8 mouse cellular contexts compared by ENCODE assay signal in genomic region chr7:138907043-138907442, GRCm38 (mm10). TPM values are rescaled to one million over a fixed set of nuclear protein-coding genes. Genes with fewer than 3 reads are reported as not detected.
DNase-seq lines count a peak whose midpoint lies in the region; ATAC-seq and TF ChIP-seq lines count a peak whose summit lies in the region.

No protein-coding gene starts in this region.

- peaks cover 10 to 14% of the 10 kb centered on the region in 2 experiments for H3K4me1 ChIP-seq in ES-E14 (ENCODE audit: control insufficient read depth in 2 of 2, insufficient read depth in 2 of 2, low read length in 2 of 2, poor library complexity in 1 of 2)
- peaks cover 28% of the 10 kb centered on the region for H3K4me1 ChIP-seq in embryonic facial prominence, embryonic 14.5 days (ENCODE audit: control insufficient read depth, insufficient read depth, low read length)
- H3K4me1 ChIP-seq in heart, embryonic 15.5 days (replicated peaks) = peaks cover 39% of the 10 kb centered on the region
- 0 out of 2 replicates have a peak, but pooled peaks cover 3% of the 10 kb centered on the region for H3K4me1 ChIP-seq in stomach, postnatal 0 days (replicated peaks; ENCODE audit: control insufficient read depth, insufficient read depth)

- H3K36me3 ChIP-seq in ES-E14 (ENCODE audit: control insufficient read depth, insufficient read depth, low read length, poor library complexity, severe bottlenecking) = no peaks in the 10 kb centered on the region
- no peaks in the 10 kb centered on the region for H3K36me3 ChIP-seq in embryonic facial prominence, embryonic 14.5 days (ENCODE audit: control insufficient read depth, insufficient read depth, low read length)
- H3K36me3 ChIP-seq in heart, embryonic 15.5 days = no peaks in the 10 kb centered on the region
- no peaks in the 10 kb centered on the region for H3K36me3 ChIP-seq in stomach, postnatal 0 days (ENCODE audit: control insufficient read depth, insufficient read depth, low read length)

- peak; percentile 64 for ATAC-seq in embryonic facial prominence, embryonic 14.5 days (ENCODE audit: low read depth)
- ATAC-seq in heart, embryonic 15.5 days (replicated peaks; ENCODE audit: insufficient number of reproducible peaks, insufficient read depth, low FRiP score, low read depth) = no peak
- peak; percentile 80 for ATAC-seq in stomach, postnatal 0 days (ENCODE audit: low FRiP score, low TSS enrichment)

- peak overlapping the region; percentile 74 for H3K4me2 ChIP-seq in embryonic facial prominence, embryonic 14.5 days (ENCODE audit: low read depth, low read length)
- H3K4me2 ChIP-seq in heart, embryonic 15.5 days = peak overlapping the region; percentile 87
- H3K4me2 ChIP-seq in stomach, postnatal 0 days (replicated peaks; ENCODE audit: low read depth) = peak overlapping the region; percentile 42

- peak overlapping the region; percentile 32 to 80 for H3K4me3 ChIP-seq in ES-E14 (ENCODE audit: insufficient read depth in 1 of 2, low read depth in 1 of 2, low read length in 2 of 2, poor library complexity in 1 of 2, severe bottlenecking in 1 of 2)
- H3K4me3 ChIP-seq in embryonic facial prominence, embryonic 14.5 days (ENCODE audit: low read depth, low read length) = peak overlapping the region; percentile 74
- H3K4me3 ChIP-seq in heart, embryonic 15.5 days = peak overlapping the region; percentile 43
- H3K4me3 ChIP-seq in stomach, postnatal 0 days (ENCODE audit: low read depth, low read length) = no peak overlapping the region

- H3K27me3 ChIP-seq in embryonic facial prominence, embryonic 14.5 days (replicated peaks; ENCODE audit: control insufficient read depth, insufficient read depth, low read length) = no peaks in the 10 kb centered on the region
- H3K27me3 ChIP-seq in heart, embryonic 15.5 days = no peaks in the 10 kb centered on the region
- no peaks in the 10 kb centered on the region for H3K27me3 ChIP-seq in stomach, postnatal 0 days (ENCODE audit: control insufficient read depth, insufficient read depth, low read length)

- H3K27ac ChIP-seq in ES-E14 (ENCODE audit: insufficient read depth, low read depth, low read length, poor library complexity, severe bottlenecking) = no peak overlapping the region
- peak overlapping the region; percentile 65 for H3K27ac ChIP-seq in embryonic facial prominence, embryonic 14.5 days (replicated peaks; ENCODE audit: low read depth, low read length)
- H3K27ac ChIP-seq in heart, embryonic 15.5 days = peak overlapping the region; percentile 93
- no peak overlapping the region for H3K27ac ChIP-seq in stomach, postnatal 0 days (replicated peaks)

- DNase-seq in ES-E14 (ENCODE audit: low read depth, low spot score) = no peak
- peak; percentile 41 for DNase-seq in adrenal gland, adult 8-10 months
- peak; percentile 83 for DNase-seq in embryonic facial prominence, embryonic 14.5 days (ENCODE audit: low spot score)
- DNase-seq in kidney, postnatal 14 days = peak; percentile 57
- peak; percentile 69 for DNase-seq in lung, postnatal 25 days (ENCODE audit: low spot score)
- DNase-seq in stomach, postnatal 0 days (ENCODE audit: low spot score) = peak; percentile 58
- no peak for DNase-seq in spleen, adult 18-20 months

- no peak for TF ChIP-seq EP300 in stomach, postnatal 0 days (optimal IDR thresholded peaks at IDR 0.05)

- H3K9me3 ChIP-seq in ES-E14 (ENCODE audit: control insufficient read depth, insufficient read depth, low read depth, low read length) = no peaks in the 10 kb centered on the region
- H3K9me3 ChIP-seq in embryonic facial prominence, embryonic 14.5 days (ENCODE audit: control insufficient read depth, low read length) = no peaks in the 10 kb centered on the region
- no peaks in the 10 kb centered on the region for H3K9me3 ChIP-seq in heart, embryonic 15.5 days (replicated peaks)
- H3K9me3 ChIP-seq in stomach, postnatal 0 days (ENCODE audit: control insufficient read depth, low read length) = no peaks in the 10 kb centered on the region

- TF ChIP-seq CTCF in stomach, postnatal 0 days (IDR thresholded peaks at IDR 0.05; ENCODE audit: low read depth) = no peak

- WGBS in embryonic facial prominence, embryonic 14.5 days = 3% methylated on average over 7 of the region's 7 CpGs
- WGBS in heart, embryonic 15.5 days = 5% methylated on average over 7 of the region's 7 CpGs
- WGBS in stomach, postnatal 0 days = 4% methylated on average over 7 of the region's 7 CpGs

- in situ Hi-C loops in ES-E14 (cut with MboI; ENCODE audit: low sequenced_read_pairs in 2 of 2, unreplicated experiment in 2 of 2) = no loop called here

- H3K9ac ChIP-seq in ES-E14 (ENCODE audit: insufficient read depth, low read depth, low read length, poor library complexity, severe bottlenecking) = no peak overlapping the region; the same call in 1 of the 2 replicates
- H3K9ac ChIP-seq in embryonic facial prominence, embryonic 14.5 days (ENCODE audit: low read depth, low read length) = 0 out of 2 replicates have a peak overlapping the region, but pooled peaks have one; percentile 10
- H3K9ac ChIP-seq in heart, embryonic 15.5 days = 0 out of 2 replicates have a peak overlapping the region, but pooled peaks have one; percentile 98
- no peak overlapping the region for H3K9ac ChIP-seq in stomach, postnatal 0 days (ENCODE audit: low read length)

TF ChIP-seq in ES-E14, 5 proteins besides CTCF, POLR2A, EP300 and RAD21:
- peak; percentile 81 for TF ChIP-seq MAFK (IDR thresholded peaks at IDR 0.05; ENCODE audit: insufficient read depth, low read depth, low read length)
- TF ChIP-seq CHD2 (IDR thresholded peaks at IDR 0.05; ENCODE audit: low read depth, low read length) = no peak

RNA-seq across cellular contexts. Expression of gene Bnip3, which starts 2.3 kb away (rescaled TPM):
- total RNA-seq in ES-E14 (2012; rRNA removed) = 56.6 and 73.8 TPM in 2 replicates
- 100 to 1,000 TPM; 109 to 258 (median 200) TPM for total RNA-seq in adrenal gland, adult 8-10 months (2022)
- 92.6 and 111 TPM in 2 replicates for polyA plus RNA-seq in embryonic facial prominence, embryonic 14.5 days (2014; fragmentation: Nextera tagmentation; extraction: Ambion mirVana)
- 187 and 248 TPM in 2 replicates for polyA plus RNA-seq in heart, embryonic 15.5 days (2015; fragmentation: Nextera tagmentation; extraction: Ambion mirVana)
- polyA plus RNA-seq in stomach, postnatal 0 days (2015; fragmentation: Nextera tagmentation; extraction: Ambion mirVana) = 113 TPM in 2 replicates

RNA-seq across cellular contexts. Expression of gene Jakmip3, which starts 33.5 kb away (rescaled TPM):
- total RNA-seq in ES-E14 (2012; rRNA removed) = 0.09 and 0.11 TPM in 2 replicates
- 10 to 100 TPM in 2 of 4 experiments, 1 to 10 TPM in 2; 4.4 to 13.1 (median 8.8) TPM for total RNA-seq in adrenal gland, adult 8-10 months (2022)
- polyA plus RNA-seq in embryonic facial prominence, embryonic 14.5 days (2014; fragmentation: Nextera tagmentation; extraction: Ambion mirVana) = 0.46 and 1.2 TPM in 2 replicates
- 0.06 TPM in 1 of 2 replicates, not detected in the other for polyA plus RNA-seq in heart, embryonic 15.5 days (2015; fragmentation: Nextera tagmentation; extraction: Ambion mirVana)
- polyA plus RNA-seq in stomach, postnatal 0 days (2015; fragmentation: Nextera tagmentation; extraction: Ambion mirVana) = 0.13 and 0.17 TPM in 2 replicates

Comparison
In these comparisons a context has a peak if more than half of its experiments do, and no peak if none do; other contexts are left out.
1. DNase-seq: peak in adrenal gland, adult 8-10 months (single experiment), embryonic facial prominence, embryonic 14.5 days (single experiment), kidney, postnatal 14 days (single experiment), lung, postnatal 25 days (single experiment) and stomach, postnatal 0 days (single experiment); none in ES-E14 (single experiment) and spleen, adult 18-20 months (0 of 2).
2. H3K27ac ChIP-seq: peak in embryonic facial prominence, embryonic 14.5 days (single experiment) and heart, embryonic 15.5 days (single experiment); none in ES-E14 (single experiment) and stomach, postnatal 0 days (single experiment).
3. H3K9ac ChIP-seq: peak in embryonic facial prominence, embryonic 14.5 days (single experiment) and heart, embryonic 15.5 days (single experiment); none in ES-E14 (single experiment) and stomach, postnatal 0 days (single experiment).
4. Peak in every context shown above with its lines, with median percentiles within 50 percentile points of each other: H3K4me2 ChIP-seq.